Mouse (Mus musculus) adrenal gland, postnatal 4 days (tissue): Measurements from ENCODE around the gene Abca1. TPM values are rescaled to one million over a fixed set of nuclear protein-coding genes. Genes with fewer than 3 reads are reported as not detected.

Experiments used
- DNase-seq, 2 experiments: peaks; one replicate each; pipeline ENCODE4 v3.0.0; 2021 to 2022; ENCODE audit warnings: low spot score in 2 of 2, mixed read lengths in 2 of 2
- total RNA-seq, 2 experiments: library from RNA; stranded (reverse); gene quantifications; 2 replicates each; pipeline ENCODE4 v1.2.3; 2021

Abca1 gene
- total RNA-seq, 2 experiments from 2014 or later: 117 to 127 TPM

DNA sequence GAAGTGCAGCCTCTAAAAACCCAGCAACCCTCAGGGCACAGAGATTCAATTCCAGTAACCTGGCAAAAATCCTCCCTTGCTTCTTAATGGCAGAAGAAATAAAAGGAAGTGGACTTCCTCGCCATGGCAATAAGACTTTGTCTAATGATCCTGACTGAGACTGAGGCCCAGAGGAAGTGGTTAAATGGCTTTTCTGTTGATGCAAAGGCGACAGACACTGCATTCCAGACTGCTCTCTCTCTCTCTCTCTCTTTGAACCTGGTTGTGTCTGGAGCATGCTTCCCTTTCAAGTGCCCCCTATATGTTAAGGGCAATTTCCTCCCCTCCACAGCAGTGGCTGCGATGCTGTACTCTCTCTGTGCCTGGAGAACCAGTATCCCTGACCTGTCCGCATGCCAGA, 70.7 kb downstream of the Abca1 start:
- no peak for DNase-seq

DNA sequence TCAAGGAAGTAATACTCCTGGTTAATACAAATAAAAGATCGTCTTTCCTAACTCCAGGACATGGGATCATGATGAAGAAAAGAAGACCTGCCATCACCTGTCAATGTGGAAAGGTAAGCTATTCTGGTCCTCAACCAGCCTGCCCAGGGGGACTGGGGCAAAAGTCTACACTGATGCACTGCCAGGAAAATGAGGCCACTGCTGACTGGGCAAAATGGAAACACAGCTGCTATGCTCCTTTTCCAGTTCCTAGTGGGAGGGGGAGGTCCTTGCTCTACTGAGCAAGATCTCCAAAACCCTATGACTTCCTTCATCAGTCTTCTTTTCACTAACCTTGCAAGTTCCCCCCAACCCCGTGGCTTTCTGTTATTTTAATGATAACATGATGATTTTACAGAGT, 73.1 kb downstream of the Abca1 start:
- DNase-seq: no peak

DNA sequence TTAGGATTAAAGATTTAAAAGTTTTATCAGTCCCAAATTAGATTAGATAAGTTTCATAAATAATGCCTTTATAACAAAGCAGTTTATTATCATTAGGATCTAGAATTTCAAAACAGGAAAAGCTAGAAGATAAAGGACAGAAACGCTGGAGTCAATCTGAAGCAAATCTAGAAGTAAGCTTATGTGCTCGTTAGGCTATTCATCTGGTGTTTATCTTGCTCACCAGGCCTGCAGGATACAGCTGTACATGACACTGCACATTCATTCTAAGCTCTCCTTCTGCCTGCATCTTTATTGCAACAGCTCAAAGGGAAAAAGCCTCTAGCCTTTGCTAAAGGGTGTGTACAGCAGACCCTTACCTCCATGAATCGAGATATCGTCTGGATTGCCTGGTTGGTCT, 74.1 kb downstream of the Abca1 start:
- DNase-seq: no peak

DNA sequence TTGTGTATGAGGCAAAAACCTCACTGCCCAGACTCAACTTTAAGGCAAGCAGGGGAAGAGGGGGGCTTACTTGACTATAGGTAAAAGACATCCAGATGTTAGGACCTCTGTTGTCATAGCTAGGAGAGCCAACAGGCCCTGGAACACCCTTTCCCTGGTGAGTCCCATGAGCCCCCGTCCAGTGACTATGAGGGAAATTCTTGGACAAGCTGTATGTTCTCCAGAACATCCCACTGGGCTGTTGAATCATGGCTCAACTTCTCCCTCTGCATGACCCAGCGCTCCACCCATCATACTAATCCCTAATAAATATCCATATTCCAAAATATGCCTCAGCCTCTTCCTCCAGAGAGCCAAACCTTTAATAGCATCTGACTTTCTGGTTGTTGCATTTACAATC, 76.6 kb downstream of the Abca1 start:
- no peak for DNase-seq

DNA sequence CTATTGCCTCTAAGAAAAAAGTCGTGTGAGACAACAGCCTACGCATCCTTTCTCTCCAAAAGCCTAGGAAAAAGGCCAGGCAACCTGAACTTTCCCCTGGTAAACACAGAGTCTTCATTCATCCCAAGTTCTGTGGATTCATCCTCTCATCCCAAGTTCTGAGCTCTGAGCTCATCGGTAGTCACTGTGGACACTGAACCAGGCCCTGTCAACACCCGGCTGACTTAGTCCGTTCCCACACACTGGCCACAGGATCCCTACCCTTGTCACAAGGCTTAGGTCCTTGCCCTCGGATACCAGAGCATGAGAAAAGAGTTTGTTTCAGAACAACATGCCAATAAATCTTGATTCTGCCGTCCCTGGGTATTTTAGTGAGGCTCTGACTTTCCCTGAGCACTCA, 77.2 kb downstream of the Abca1 start:
- no peak for DNase-seq

DNA sequence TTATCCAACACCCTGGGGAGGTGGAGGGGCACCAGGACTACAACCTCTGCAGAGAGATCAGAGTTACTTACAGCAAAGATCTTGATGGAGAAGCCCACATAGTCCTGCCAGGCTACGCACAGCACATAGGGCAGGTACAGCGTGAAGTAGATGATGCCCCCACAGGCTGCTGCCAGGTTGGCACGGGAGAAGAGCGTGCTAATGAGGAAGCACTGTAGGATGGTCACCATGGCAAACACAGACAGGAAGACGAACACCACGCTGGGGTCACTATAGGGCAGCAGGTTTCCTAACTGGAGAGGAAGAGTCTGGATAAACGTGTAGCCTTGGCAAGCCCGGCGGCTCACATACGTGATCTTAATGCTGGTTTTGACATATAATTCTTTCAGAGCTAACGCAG, 77.8 kb downstream of the Abca1 start:
- no peak for DNase-seq

DNA sequence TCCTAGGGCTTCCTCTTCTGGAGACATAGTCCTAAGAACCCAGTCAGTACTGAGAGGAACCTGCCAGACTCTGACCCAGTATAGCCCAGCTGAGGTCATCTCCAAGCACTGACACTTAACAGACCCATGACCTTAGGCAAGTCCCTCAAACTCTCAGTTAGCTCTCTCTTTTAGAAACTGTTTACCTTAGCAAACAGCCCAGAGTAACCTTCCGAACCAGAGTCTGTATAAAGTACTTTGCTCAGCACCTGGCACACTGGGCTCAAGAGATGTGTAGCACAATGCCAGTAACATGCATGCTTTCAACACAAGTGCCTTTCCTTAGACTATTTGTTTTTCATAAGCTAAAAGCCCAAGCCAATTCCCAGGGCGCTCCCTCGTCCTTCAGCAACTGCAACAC, 79.4 kb downstream of the Abca1 start:
- DNase-seq: no peak

DNA sequence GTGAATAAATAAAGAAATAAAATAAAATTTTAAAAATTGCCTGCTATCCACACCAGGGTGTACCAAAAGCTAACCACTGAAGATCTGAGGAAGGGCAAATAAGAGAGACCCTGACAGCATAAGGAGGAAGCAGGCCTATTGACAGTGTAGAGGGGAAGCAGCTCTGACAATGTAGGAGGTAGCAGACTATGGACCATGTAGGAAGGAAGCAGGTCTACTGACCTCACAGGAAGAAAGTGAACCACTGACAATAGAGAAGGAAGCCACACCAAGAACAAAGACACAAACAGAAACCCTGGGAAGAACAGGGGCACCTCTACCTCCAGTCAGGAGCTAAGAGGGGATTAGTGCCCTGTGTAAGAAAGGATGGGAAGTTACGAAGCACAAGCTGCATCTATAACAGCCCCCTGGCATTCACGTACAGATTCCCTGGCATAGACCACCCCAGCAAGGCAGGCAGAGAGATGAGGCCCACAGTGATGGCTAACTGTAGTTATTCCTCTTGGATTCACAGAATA, 80.8 kb downstream of the Abca1 start:
- no peak for DNase-seq

DNA sequence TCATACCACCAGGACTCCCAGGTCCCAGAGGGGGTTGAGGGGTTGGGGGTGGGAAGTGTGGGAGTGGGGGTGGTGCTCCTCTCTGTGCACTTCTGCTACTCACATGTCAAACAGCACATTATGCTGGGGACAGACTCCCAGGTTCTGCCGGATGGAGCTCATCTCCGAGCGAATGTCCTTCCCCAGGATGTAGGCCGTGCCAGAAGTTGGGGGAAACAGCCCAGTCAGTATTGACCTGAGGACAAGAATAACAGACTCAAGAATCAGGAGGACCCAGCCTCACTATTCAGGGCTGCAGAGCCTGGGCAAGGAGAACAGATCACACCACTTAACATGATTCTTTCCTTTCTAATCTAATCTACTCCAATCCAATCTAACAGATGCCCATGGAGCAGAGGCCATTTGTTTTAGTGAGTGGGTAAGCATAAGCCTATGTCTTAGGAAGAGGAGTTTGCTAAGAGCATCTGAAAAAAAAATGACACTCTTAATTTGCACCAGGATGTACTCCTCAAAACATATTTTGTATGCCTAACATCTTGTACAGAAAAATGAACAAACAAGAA, 82.8 kb downstream of the Abca1 start:
- no peak for DNase-seq

DNA sequence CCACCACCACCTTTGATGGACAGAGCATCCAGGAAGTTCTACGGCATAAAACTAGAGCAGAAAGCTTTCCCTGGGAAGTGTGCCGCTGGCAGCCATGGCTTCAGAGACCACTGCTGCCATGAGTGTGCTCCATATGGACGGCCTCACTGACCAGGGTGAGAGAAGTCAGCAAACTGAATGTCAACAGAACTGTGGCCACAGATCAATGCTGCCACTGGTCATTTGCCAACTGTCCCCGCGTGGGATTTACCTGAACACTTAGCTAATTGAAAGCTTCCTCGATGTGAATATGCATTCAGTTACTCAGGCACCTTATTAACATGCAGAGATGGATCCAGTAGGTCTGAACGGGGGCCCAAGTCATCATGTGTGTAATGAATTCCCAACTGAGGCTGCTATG, 86.7 kb downstream of the Abca1 start:
- no peak for DNase-seq

DNA sequence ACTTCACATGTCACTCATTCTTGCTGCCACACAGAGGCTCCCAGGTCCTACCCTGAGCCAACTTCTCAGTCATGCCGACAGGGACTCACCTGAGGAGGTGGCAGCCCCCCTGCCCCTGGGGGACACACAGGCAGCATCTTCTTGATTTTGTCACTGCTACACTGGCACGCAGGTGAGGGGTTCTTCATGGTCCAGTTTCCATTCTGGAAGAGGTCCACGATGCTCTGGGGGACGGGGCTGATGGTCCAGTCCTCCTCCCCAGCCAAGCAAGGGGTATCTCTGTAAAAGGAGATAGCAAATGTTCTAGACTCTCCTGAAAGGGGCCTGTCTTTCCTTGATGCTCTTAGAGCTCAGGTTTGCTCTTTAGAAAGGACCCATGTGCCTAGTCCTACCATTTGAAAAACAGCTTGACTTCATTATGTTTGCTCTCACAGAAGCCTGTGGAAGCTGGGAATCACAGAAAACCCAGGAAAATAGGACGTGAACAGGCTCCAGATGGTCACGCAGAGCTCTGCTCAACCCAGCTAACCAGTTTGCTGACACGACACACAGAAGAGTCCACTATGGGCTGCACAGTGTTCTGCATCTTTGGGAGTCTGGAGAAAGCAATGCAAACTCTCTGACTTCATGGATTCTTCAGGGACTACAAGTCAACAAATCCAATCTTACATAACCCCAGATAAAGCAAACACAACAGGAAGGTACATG, 97.2 kb downstream of the Abca1 start:
- no peak for DNase-seq

DNA sequence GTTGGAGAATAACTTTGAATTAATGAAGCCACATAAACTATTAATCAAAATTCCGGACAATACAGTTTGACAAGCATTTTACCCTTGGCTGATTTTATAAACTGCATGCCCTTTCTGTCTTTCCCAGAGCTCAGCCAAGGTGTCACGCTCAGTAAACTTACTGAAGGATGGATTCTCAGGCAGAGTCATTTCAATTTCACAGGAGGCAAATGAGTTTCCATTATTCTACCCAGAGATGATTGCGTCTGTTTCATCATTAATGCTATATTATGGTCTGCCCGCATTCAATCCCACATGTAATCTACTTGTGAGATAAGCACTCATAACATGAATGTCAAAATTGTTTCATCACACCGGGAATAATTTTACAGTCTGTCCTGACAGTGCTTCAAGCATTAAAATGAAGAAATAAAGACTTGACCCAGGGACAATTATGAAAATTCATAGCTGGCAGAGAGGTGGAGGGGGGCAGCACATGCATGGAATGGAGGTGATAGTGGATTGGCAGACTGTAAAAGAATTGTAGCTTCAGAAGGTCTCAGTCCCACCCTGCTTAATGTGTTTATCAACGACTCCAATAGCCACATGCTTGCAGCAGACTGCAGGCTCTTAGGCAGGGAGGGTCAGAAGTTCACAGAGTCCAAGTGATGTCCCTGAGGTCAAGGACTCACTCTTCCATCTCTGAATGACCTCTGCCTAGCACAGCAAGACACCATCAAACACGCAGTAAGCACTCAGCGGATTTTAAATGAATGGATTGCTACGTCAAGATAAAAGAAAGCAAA, 113.3 kb downstream of the Abca1 start:
- DNase-seq: no peak

DNA sequence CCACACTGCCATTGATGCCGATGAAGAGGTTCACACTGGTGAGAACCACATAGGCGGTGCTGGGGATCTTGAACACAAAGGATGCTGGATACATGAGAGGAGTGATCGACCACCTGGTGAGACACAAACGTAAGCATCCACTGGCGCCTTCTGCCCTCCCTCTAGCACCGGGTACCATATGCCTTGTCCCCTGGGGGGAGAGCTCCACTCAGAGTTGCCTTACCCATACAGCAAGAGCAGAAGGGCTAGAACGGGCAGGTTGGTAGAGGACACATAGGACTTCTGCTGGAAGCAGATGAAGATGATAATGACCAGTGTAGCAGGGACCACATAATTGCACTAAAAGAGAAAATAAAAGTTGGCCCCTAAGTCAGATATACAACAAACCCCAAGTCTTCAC, 113.9 kb downstream of the Abca1 start:
- no peak for DNase-seq

DNA sequence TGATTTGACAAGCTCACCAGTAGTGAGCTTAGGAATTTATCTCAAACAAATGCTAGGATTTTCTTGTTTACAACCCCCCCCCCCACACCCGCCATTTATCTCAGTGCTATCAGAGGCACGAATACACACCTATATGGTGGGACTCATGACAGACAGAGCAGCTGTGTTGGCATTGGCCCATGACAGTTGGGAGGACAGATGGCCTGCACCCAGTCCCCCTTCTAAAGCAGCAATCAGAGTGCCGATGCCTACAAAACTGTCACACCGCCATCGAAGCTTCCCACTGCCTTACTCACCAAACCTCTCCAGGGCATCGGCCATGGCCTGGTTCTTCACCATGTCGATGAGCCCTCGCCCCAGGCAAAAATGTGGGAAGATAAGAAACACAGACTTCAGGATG, 115.9 kb downstream of the Abca1 start:
- no peak for DNase-seq

DNA sequence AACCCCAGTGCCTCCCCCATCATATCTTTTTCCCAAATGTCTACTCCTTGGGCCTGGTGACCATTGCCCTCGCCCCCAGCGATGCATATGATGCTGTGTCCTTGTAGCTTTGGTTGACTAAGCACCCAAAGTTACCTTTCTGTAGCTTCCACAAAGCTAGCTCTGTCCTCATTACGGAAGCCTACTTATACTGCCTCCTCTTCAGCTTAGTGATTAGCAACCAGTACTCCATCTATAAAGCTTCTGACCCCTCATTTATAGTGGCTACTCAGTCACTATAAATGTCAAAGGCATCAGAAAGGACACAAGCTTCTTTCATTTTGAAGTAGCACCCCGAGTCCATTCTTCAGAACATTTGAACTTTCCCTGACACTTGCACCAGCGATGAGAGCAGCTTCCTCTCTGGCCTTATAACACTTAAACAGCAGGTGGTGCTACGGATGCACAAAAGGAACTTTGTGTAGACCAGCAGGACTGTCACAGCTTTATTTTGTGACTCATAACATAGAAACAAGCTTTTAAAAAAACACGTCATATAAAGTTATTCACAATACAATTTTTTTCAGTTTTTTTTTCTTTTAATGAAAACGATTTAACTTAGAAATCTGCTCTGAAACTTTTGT, 129.3 kb downstream of the Abca1 start:
- DNase-seq: no peak

DNA sequence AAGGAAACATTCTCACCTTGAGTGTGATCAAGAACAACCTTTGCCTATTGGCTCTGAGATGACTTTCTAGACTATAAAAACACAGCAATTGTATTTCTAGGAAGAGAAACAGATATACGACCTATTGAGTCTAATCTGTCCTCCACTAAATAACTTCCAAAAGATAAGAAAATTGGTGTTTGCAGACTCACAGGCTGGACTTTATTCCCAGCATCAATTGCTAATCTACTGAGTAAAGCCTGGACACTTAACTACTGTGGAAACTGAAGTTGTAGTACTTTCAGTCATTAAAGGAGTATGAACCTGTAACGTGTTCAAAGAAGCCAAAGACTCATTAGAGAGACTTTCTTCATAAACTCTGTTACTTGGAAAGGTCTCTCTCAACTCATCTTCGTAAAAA, 131.9 kb downstream of the Abca1 start:
- no peak for DNase-seq

DNA sequence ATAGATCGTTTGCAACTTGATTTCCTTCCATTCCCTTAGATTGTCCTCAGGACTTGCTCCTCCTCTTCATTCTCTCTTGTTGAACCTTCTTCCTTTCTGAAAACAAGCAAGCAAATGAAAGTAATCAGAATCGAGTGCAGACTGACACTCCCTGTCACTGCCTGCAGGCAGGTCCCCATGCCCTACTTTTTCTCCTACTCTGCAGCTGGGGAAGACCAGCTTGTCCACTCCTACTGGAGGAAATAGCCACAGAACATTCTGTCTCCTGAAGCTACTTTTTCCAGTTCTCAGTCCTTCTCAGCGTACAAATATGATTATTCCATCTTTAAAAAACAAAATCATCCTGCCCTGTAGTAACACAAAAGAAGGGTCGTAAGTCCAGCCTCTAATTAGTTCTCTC, 135.3 kb downstream of the Abca1 start:
- DNase-seq: no peak

DNA sequence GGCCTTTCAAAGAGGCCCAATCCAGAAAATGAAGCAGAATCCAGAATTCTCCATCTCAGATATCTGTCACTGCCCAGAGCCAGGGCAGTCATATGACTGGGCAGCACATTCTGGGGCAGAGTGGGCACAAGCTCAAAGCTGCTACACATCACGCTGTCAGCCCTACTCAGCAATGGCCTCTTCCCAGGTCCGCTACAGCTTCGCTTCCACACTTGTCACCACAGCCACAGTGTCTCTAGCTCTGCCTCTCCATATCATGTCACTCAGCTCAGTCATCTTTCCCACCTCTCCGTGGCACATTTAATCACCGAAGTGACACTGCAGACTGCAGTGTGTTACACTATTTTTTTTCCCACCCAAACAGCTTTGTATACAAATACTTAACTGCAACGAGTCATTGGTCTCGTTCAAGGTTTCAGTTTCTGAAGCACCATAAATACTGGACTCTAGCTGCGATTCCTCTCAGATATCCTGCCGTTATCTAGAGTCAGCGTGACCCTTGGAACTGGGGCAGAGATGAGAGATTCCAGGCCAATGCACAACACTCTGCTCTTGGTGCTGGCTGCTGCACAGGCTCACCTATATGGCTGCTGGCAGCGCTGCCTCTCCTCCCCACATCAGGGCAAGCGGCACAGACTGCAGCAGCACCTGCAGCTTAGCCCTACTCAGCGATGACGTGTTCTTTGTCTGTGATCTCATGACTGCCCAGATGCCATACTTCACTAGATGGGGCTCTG, 136.3 kb downstream of the Abca1 start:
- DNase-seq: no peak

DNA sequence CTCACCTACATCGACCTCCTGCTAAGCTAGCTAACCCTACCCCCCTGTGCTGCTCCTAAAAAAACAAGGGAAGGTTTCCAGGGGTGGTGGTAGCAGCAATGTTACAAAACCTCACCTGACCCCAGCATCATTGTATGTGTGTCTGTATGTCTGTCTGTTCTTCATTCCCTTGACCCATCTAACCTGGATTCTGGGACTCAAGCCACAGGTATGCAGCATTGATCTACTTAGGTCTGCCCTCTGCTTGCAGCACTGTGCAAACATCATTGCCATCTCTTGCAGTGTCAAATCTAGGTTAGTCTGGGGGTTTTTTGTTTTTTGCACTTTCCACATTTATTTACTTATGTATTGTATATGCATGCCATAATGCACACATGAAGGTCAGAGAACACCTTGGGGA, 141.3 kb downstream of the Abca1 start:
- no peak for DNase-seq

DNA sequence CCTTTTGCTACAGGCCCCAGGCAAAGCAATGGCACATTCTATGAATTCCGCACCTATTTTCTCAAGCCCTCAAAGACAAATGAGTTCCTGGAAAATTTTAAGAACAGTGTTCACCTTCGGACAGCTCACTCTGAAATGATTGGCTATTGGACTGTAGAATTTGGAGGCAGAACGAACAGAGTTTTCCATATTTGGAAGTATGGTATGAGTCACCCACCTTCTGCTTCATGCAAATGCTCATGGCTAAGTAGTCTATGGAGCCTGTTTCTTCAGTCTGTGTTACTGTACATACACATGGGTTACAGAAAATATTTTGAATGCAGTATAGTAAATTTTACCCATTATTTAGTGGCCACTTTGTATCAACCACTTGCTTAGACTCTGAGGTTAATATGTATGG, 144.7 kb downstream of the Abca1 start:
- no peak for DNase-seq

DNA sequence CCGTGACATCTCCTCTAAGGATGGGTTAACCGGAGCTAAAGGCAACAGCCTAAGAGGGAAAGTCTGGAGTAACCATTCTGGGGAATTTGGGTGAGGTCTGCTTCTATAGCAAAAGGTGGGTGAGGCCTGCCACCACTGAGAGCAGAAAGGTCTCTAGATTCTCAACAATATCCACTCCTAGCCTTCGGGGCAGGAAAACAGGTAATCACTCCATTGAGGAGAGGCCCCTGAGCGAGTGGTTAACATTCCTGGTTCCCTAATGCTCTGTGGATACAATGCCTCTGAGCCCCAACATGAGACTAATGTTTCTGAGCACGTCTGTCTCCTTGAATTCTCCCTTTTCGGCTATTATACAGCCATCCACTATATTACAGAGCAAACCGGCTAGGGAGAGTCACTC, 145.3 kb downstream of the Abca1 start:
- DNase-seq: no peak
